Mouse (Mus musculus): ENCODE results near the gene Myof.

The Myof gene

DNA sequence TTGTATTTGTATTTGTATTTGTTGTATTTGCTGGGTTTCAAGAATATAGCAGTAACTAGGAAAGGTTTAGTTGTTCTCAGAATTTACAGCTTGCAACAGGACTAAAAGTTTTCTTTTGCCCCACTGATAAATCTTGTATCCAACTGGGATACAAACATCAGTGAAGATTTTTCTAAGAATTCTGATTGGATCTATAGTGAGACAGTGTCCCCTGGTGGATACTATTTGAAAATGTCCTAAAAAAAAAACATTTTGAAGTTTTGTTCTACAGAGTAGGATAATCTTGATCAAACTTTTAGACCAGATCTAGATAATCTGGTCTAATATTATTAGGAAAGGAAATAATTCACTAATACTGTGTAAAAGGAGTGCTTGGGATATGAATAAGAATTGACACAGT lies 106.3 kb downstream of the Myof start:
- no peak for DNase-seq

DNA sequence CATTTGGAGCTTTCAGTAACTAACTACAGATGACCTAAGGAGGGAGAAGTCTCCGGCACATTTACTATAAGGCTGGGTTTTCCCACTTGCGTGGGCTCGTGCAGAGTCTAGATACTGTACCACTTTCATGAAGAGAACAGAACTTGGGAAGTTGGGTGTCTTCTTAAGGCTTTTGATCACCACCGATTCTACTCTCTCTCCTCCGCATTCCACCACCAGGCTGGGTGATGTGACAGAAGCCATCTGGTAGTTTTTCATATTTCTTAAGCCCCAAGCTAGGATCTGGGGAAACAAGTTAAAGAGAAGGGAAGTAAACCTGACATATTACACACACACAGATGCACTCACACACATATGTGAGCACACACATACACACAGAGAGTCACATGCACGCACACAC lies 108.7 kb downstream of the Myof start:
- DNase-seq, result no peak

DNA sequence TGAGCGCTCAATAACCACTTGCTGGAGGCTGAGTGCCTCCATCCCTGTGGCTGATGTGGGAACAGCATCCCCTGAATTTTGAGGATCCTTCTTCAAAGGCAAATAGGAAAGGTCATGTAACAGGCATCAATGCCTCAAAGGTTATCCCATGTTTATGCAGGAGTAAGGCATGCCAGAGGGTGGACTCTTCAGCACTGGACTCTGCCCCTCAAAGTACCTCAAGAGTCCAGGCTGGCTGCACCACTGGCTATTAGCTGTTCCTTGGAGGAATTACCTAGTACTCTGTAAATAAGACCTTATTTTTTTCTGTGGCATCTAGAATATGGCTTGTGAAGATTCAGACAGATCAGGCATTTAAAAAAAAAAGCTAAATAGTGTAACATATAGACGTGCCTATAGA lies 111.2 kb downstream of the Myof start:
- no peak for DNase-seq

DNA sequence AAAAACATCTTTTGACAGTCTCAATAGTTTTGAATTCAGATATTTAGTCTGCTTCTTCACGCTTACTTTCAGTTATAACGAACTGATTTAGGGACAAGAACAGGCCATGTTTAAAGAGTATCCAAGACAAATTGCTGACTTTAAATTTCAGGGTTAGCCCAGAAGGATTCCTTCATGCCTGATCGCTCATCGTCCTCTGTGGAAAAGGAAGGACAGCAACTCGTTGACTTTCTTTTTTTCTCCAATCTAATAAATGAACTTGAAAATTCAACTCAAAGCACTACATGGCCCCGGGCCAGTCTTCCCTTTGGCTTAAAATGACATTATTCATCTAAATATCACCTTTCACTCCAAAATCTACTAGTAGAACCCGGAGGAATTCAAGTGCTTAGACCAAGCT lies 115.5 kb downstream of the Myof start:
- no peak for DNase-seq

DNA sequence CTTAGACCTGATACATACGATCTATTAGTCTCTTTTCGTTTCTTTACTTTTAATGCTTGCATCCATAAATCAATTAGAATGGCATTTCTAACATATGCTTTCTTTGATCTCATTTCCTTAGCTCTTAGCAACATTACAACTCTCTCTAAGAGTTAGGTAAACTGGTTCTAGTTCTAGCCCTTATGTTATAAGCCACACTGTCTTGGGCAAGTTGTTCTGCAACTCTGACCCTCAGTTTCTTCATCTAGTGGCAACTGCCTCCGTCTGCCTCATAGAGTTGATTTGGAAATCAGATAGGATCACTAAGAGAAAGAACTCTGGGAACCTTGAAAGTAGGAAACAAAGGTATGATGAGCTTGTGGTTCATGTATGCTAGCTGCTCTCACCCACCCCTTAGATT lies 118.1 kb downstream of the Myof start:
- no peak for DNase-seq

DNA sequence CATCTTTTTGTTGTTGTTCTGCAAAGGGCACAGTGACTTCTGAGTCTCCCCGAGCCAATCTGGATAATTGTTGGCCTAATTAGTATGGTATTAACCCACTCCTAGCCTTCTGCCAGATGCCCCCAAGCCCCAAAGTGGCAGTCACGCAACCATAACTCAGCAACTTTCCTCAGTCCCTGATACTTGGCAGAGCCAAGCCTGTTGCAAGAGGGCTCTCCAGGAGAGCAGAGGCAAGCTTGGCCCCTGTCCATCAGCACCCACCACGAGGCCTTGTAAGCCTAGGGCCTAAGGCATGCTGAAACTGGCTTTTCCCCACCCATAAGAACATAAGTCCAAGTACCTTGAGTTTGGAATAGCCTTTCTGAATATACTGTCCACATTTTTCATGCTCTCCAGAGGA lies 119.1 kb downstream of the Myof start:
- DNase-seq, result no peak

DNA sequence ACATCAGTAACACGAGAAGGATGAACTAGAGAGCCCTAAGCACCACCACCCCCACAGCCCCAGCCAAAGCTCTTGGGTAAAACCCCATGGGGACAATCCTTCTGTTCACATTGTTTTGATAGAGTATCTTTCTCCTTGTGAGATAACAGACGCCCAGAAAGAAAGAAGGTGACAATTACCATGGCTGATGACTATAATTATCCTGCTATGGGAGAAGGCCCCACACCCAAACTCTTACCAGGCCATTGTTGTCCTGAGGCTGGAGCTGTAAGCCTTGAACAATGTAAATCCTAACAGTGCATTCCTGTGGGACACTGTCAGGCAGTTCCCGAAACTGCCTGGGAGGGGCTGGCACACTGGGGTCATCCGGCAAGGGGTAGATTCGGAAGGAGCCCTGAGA lies 122.3 kb downstream of the Myof start:
- DNase-seq, result no peak

DNA sequence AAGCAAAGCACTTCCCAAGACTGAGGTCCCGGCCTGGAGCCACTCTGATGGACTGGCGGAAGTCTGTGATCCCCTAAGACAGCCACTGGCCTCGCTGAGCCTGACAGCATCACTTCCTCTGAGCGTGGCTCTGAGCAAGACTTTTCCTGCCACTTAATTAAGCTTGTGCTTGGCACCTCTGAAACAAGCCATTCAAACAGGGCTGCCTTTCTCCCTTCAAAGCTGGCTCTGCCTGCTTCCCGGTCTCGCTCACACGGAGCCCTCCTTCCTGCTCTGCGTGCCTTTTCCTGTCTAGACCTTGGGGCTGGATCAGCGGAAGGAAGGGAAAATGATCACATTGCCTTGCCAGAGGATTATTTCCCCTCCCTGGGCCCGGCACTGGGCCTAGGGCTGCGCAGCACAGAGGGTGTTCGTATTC lies 124.9 kb downstream of the Myof start:
- no peak for DNase-seq

DNA sequence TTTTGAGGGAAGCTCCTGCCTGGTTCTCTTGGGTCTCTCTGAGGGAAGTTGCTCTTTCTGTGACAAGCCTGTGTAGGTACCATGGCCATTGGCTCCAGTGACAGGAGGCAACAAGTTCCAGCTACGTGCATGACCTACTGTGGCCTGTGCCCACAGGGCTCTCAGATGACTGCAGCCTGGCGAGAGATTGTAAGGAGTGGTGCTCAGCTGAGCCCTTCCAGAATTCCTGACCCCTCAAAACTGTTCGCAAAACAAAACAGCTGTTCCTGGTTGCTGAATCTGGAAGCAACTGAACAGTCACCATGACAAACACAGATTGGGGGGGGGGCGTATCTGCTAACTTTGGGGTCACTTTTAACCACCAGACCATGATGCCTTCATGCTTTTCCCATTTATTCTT lies 129.1 kb downstream of the Myof start:
- DNase-seq, result no peak

DNA sequence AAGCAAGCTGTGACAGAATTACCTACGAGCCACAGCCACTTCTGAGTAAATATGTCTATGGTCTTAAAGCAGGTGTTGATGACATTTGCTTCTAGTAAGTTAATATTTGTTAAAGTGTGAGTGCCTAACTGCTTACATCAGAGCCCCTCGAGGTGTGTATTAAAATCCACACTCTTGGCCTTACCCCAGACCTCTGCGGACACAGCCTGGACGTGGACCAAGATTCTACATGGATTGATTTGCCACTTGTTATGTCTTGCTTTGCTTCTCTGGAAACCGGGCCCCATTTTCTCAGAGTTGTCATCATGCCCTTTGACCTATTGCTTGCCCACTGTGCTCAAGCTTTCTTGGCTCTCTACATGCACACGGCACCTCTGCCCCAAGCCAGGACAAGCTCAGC lies 130.9 kb downstream of the Myof start:
- DNase-seq, result no peak

DNA sequence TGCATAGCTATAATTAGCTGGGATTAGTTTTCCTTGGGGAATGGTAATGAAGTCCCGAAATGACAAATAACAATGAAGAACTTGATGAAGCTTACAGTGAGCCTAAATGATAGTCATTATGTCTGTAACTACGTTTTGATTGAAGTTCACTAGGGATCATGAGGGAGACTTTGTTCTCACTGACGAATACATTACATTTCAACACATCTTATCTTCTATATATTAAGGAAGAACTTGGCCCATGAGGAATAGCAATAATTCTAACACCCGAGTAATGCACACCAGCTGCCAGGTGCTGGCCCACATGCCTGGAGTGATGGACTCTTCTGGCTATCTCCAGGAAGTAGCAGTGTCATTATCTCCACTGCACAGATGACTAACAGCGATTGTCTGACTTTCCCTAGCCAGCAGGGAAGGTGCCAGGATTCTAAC lies 133.5 kb downstream of the Myof start:
- no peak for DNase-seq

DNA sequence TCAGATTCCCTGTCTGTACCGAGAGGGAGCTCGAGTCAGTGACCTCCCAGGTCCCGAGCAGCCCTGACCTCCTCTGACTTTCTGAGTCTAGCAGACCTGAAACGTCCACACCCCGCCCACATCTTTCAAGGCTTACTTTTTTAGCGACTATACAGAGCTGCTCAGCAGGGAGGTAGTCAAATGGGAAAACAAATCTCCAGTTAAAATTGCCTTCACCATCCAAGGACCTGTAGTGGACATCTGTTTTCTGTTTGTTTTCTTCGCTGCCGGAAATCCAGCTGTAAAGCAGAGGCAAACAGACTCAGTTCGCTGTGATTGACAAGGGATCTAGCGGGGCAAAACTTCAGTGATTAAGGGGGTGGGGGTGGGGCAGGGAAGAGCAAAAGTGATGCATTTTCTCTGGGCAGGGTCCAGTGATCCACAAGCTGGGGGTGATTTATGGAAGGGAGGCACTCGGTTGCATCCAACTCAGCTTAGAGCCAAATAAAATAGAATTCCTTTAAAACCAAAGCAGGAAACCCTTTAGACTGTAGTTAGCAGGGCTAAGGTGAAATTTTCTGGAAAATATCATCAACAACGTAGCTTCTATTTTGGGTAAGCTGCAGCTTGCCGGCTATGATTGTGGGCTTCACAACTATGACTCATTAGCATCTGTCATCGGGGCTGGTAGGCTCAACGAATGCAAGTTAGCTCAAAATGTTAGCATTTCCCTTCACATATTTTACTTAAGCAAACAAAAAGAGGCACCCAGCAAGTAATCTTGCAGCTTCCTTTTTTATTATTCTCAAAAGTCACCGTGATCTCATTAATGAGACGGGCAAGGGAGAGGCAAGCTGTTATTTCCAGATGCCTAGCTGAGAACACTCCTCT lies 135.7 kb downstream of the Myof start:
- DNase-seq, result no peak

DNA sequence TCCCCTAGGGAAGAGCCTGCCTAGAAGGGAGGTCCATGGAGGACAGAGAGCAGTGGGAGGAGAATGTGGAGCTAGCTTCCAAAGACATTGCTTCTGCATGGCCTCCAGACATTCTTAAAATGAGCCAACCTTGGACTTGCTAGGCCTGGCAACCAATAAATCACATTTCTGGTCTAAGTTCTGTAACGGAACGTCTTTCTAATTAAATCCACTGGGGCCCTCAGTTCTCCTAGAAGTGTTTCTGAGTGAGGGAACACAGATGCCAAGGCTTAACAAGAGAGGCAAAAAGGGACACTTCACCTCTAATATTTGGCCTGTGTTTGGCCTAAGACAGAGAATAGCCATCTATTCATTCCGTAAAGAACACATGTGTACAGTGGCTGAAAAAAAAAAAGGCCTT lies 136.5 kb downstream of the Myof start:
- no peak for DNase-seq

DNA sequence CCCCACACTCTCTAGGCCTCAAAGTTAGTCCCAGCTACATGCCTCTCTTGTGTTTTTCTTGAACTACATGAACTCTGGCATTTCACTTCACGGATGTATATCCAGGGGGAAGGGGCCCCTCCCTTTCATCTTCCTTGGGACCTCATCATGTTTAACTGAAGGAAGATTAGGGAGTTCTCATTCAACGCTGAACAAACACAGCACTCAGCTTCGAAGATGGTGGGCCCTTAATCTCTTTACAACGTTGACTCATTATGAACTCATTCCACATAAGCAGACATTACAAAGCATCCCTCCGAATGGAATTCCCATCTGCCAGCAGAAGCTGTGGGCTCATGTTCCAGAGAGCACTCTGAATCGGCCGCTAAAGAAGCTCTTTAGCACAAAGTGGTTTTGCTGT lies 147.3 kb downstream of the Myof start:
- no peak for DNase-seq

DNA sequence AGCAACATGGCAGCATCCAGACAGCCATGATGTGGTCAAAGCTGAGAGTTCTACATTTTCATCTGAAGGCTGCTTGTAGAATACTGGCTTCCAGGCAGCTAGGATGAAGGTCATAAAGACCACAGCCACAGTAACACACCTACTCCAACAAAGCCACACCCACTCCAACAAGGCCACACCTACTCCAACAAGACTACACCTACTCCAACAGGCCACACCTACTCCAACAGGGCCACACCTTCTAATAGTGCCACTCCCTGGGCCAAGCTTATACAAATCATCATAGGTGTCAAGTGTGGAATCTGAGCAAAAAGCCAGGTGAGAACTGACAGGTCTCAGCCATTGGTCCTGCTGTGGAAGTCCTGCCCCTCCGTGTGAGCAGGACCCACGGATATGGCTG lies 152.4 kb downstream of the Myof start:
- DNase-seq, result no peak

DNA sequence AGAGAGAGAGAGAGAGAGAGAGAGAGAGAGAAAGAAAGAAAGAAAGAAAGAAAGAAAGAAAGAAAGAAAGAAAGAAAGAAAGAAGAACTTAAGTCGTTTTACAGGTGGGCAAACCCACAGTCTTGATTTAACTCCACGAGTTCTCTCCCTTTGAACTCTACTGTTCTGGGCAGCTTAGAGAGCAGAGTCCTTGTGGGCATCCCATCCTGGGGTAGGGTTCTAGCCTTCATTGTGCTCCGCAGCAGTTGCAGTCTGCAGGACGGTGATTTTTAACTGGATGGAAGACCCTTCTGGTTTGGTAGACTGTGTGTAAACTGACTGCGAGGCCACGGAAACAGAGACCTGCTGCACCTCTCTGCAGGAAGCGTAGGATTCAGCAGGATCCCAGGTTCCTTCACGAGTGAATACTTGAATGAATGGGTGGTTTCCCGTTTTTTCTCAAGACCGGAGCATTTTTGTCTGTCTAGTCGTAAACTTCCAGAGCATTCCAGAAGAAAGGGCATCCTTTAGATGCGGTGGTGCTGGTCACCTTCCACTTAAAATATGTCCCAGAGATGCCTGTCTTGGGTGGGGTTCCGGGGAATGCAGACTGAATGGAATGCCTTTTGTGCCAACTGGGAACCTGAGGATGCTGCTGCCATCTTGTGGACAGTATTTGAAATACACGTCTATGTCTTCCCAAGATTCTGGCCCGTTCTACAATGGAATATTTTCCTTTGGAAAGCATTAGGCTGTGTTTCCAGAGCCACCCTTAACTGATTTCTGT lies 156.8 kb downstream of the Myof start:
- peak; percentile 7 for DNase-seq

DNA sequence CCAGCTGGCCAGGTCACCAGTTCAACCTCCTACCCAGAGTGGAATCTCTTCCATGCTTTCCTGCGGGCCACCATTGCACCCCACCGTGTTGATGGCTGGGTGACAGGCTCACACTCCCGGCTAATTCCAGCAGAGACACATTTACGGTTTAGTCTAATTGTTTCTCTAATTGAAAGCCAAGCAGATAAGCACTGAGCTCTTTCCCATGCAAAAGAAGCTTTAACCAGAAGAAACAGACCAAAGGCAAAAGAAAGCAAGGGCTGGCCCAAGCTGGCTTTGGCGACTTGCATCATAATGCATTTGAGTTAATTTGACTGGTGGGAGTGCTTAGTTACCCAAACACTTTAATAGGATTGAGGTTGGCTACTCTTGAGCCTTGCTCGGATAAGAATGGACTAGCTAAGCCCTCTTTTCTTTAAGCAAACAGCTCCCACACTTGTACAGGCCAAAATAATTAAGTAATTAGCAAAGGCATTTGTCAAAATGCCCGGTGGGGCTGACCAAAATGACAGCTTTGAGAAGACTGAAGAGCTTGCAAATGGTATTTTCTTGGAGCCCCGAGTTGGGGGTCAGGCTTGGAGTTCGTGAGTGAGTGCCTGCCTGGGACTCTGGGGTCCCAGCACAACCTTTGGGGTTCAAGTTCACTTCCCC lies 161.8 kb downstream of the Myof start:
- no peak for DNase-seq

DNA sequence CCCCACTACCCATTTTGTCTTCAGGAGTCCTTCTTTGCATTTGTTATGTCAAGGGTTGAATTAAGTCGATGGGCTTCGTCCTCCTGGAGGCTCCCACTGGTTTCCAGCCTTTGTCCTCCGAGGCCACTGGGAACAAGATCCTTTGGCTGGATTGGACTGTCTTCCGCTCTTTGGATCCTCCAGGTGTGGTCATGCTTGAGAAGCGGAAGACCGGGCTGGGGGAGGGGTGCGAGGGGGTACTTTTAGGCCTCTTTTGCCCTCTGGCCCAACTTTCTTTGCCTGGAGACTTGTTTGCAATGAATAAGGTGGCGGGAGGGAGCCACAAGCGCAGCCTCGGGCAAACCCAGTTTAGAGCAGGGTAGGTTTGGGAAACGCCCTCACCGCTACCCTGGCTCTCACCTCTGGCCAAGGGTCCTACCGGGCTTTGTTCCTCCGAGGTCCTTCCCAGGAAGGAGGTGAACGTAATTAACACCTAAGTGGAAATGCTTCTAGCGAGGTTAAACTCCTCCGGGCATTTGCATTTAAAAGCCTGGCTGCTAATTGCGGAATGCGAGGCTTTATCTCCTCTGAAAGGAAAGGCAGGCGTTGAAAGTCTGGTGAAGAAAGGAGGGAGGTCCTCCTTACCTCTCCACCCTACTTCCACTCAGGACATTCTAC lies 165.7 kb downstream of the Myof start:
- no peak for DNase-seq

DNA sequence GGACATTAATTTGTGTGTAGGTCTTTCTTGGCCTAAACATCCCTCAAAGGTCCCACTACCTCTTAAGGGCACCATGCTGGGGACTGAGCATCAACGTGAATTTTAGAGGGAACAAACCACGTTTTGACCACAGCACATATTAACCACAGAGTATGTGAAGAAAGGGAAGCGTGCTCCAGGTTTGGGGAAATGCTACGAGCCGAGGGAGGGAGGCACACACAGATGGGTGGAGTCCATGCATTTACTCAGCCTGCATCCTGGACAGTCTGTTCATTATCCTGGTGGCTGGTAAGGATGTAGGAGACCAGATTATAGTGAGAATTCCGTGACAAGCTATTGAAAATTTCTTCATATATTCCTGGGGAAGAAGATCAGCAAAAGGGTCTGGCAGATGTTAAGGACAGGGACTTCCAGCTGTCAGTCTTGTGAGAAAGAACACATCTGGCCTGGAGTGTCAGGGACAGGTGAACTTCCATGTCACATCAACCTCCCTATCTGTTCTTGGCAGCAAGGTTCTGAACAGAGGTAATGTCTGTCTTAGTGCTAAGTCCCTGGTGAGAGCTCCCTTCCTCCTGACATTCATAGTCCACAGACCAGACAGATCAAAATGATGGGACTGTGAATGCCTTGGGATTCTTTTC lies 166.7 kb downstream of the Myof start:
- no peak for DNase-seq

DNA sequence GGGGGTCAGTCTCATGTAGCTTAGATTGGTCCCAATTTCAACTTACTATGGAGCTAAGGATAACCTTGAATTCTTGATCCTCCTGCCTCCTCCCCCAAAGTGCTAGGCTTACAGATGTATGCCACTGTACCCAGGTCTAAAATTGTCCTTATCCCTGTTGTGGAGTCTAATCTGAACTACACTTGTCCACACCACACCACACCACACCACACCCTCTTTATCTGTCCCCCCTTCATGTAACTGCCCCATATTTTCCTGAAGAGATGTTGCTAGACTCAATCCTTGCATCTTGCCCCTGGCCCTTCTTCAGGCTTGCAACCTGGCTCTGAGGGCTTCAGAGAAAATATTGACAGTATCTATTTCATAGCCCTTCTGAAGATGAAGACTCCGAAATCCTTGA lies 169.9 kb downstream of the Myof start:
- no peak for DNase-seq

DNA sequence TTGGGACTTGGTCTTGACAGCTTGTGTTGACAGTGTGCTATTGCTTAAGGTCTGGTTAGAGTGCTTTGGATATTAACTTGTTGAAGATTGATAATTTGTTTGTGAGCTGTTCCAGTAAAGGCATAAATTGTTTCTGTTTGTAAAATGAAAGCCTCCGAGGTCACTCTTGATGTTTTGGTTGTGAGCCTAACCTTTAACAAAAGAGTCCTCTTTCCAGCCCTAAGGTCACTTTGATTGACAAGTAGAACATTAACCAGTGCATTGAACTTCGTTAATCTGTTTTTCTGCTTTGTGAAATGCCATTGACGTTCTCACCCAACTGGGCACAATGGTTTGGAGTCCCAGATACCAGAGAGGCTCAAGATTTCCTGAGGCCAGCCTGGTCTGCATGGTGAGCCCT lies 175.8 kb downstream of the Myof start:
- no peak for DNase-seq

DNA sequence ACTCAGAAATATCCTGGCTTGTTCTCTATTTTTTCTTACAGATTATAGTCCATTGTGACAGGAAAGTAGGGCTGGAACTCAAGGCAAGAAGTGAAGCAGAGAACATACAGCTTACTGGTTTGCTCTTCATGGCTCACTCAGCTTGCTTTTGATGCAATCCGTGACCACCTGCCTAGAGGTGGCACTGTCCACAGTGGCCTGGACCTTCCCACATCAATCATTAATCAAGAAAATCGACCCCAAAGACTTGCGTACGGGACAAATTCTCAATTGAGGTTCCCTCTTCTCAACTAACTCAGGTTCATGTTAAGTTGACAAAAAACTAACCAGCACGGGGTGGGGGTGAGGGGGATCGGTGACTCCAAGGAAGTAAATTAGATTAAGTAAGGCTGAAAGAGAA lies 176.4 kb downstream of the Myof start:
- DNase-seq, result no peak

DNA sequence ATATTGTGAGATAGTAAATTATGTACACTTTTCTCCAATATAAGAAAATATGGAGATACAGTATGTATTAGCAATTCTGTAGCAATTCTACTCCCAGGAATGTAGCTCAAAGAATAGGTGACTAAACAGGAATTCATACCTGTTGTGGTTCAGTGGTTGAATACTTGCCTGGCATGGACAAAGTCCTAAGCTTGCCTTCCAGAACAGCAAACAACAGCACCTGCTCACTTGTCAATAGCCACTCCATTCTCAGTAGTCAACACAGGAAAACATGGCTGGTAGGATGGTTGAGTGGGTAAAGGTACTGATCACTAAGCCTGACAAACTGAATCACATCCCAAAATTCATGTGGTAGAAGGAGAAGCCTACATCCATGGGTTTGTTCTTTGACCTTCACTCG lies 182.2 kb downstream of the Myof start:
- no peak for DNase-seq
